Mouse (Mus musculus) thymus, adult 2 months (tissue): Measurements from ENCODE around the gene Cstad.

ENCODE experiments used
- CTCF ChIP-seq: fragments of 200-500 bp; IDR thresholded peaks from 2 replicates; pipeline ENCODE4 v1.5.1; 2012; ENCODE audit warnings: mild to moderate bottlenecking, control low read depth, low read length, moderate library complexity, borderline replicate concordance; ENCODE audit not compliant: control insufficient read depth, poor library complexity, insufficient read depth; ENCODE audit errors: extremely low read depth
- POLR2A ChIP-seq: fragments of 200-500 bp; IDR thresholded peaks from 2 replicates; pipeline ENCODE4 v1.6.1; 2012; ENCODE audit warnings: mild to moderate bottlenecking, low read length, control low read depth, moderate library complexity; ENCODE audit not compliant: control insufficient read depth, poor library complexity, insufficient read depth; ENCODE audit errors: extremely low read depth

DNA sequence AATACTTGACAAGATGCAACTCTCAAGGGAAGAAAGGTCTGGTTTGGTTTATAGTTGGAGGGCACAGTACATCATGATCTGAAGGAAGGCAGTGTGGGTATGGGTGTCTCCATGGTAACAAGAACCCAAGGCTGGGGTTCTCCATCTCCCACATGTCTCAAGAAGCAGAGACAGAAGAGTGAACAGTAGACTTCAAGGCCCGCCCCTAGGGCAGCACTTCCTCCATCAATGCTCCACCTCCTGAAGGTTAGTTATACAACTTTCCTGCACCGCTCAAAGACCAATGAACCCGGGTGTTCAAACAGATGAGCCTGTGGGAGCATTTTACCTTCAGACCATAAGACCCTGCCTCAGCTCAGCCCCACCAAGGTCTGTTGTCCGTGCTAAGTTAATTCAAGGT is 23.2 kb upstream of the Cstad start:
- TF ChIP-seq CTCF (no peak), POLR2A (no peak)
